18 mouse cellular contexts compared by ENCODE assay signal in the genomic region with DNA sequence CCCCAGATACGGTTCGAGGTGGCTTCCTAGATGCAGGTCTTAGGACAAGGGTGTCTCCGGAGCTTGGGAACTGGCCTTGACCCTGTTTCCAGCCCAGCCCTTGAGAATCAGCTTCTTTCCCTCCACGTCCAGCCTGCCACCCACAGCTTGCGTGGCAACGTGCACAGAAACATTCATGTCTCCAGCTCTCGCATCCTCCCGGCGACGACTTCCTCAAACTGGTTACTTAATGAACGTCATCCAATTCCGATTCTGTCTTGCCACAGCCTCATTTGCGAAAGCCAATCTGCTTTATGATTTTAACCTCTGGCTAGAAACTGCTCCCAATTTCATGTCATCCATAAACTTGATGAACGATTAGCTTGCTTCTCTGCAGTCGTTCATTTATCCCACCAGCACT. TPM values are rescaled to one million over a fixed set of nuclear protein-coding genes. Genes with fewer than 3 reads are reported as not detected.
A peak's percentile ranks its signal among the peaks of the same experiment; 100 is the strongest.
DNase-seq lines count a peak whose midpoint lies in the region; ATAC-seq and TF ChIP-seq lines count a peak whose summit lies in the region.
"Had no signal": no experiment of that assay in that cellular context is flagged by ENCODE, and none has a peak within 500 bp of the region (broad histone marks: within the 10 kb centered on the region; RNA-seq: fewer than 3 reads in every experiment).

No protein-coding gene starts in this region.

- TF ChIP-seq CTCF in CH12.LX (conservative IDR thresholded peaks at IDR 0.05 in 1 of 2, IDR thresholded peaks at IDR 0.05 in 1 of 2; ENCODE audit: low read depth in 2 of 2, low read length in 2 of 2), result no peak

- no peak overlapping the region for H3K27ac ChIP-seq in CH12.LX (ENCODE audit: insufficient read depth, low read depth)
- no peak overlapping the region for H3K27ac ChIP-seq in limb, embryonic 14.5 days (replicated peaks; ENCODE audit: low read depth, low read length)
- H3K27ac ChIP-seq: intestine, embryonic 15.5 days; liver, embryonic 15.5 days; stomach, embryonic 15.5 days had no signal

- peaks cover 21% of the 10 kb centered on the region for H3K9me3 ChIP-seq in CH12.LX (replicated peaks; ENCODE audit: low read length)
- H3K9me3 ChIP-seq in limb, embryonic 14.5 days (ENCODE audit: control insufficient read depth, low read length), result no peaks in the 10 kb centered on the region
- H3K9me3 ChIP-seq: intestine, embryonic 15.5 days; liver, embryonic 15.5 days; stomach, embryonic 15.5 days had no signal

- H3K4me1 ChIP-seq in CH12.LX (ENCODE audit: control insufficient read depth in 1 of 2, insufficient read depth in 2 of 2), result no peaks in the 10 kb centered on the region
- peaks cover 3% of the 10 kb centered on the region for H3K4me1 ChIP-seq in limb, embryonic 14.5 days (ENCODE audit: control insufficient read depth, insufficient read depth, low read length)
- H3K4me1 ChIP-seq: intestine, embryonic 15.5 days; liver, embryonic 15.5 days; stomach, embryonic 15.5 days had no signal

- peak; percentile 17 to 66 for DNase-seq in left cerebral cortex, postnatal 14 days (ENCODE audit: low spot score in 2 of 2)
- DNase-seq in left cerebral cortex, adult 8-10 months (ENCODE audit: low spot score in 2 of 2), result no peak
- DNase-seq in 416B (ENCODE audit: low read depth) (peak; percentile 4), CH12.LX (ENCODE audit: extremely low read depth) (peak; percentile 12)
- DNase-seq in limb, embryonic 14.5 days (ENCODE audit: low spot score), result no peak
- no peak for DNase-seq in heart, postnatal 25 days (ENCODE audit: low spot score)
- DNase-seq: adrenal gland, adult 2 months; heart, postnatal 10 days; kidney, postnatal 14 days; thymus, postnatal 36 days had no signal

- peaks cover 72% of the 10 kb centered on the region for H3K27me3 ChIP-seq in CH12.LX (replicated peaks)
- H3K27me3 ChIP-seq in limb, embryonic 14.5 days (ENCODE audit: control insufficient read depth, insufficient read depth, low read length), result no peaks in the 10 kb centered on the region
- H3K27me3 ChIP-seq: intestine, embryonic 15.5 days; stomach, embryonic 15.5 days had no signal

- H3K79me2 ChIP-seq in CH12.LX (replicated peaks; ENCODE audit: control insufficient read depth, extremely low read depth, insufficient read depth, poor library complexity, severe bottlenecking), result no peaks in the 10 kb centered on the region

- no peak overlapping the region for H3K9ac ChIP-seq in CH12.LX (ENCODE audit: insufficient read depth, low read depth)
- H3K9ac ChIP-seq in limb, embryonic 14.5 days (ENCODE audit: low read depth, low read length, severe bottlenecking), result no peak overlapping the region
- H3K9ac ChIP-seq: intestine, embryonic 15.5 days; liver, embryonic 15.5 days; stomach, embryonic 15.5 days had no signal

- in situ Hi-C loops in CH12.LX (cut with MboI; ENCODE audit: low pct_ligation_motif_present, low pct_unique_long_range_greater_than_20kb, low sequenced_read_pairs), result no loop called here

- no peak for TF ChIP-seq RAD21 in CH12.LX (IDR thresholded peaks at IDR 0.05; ENCODE audit: low read depth, low read length)

- no peak for TF ChIP-seq EP300 in CH12.LX (IDR thresholded peaks at IDR 0.05; ENCODE audit: low read length)

- ATAC-seq in limb, embryonic 14.5 days (ENCODE audit: low FRiP score, low read depth), result no peak
- ATAC-seq in monocyte, adult 5-6 weeks (replicated peaks; ENCODE audit: insufficient number of reproducible peaks, low FRiP score, low TSS enrichment, poor library complexity, severe bottlenecking), result no peak
- ATAC-seq: intestine, embryonic 15.5 days had no signal

- intact Hi-C loops in left cerebral cortex, postnatal 14 days (cut with DNase I), result no loop called here
- intact Hi-C loops in heart, postnatal 25 days (cut with DNase I), result no loop called here

- H3K4me3 ChIP-seq in CH12.LX (replicated peaks in 1 of 3; ENCODE audit: low read depth in 2 of 3, low read length in 2 of 3, poor library complexity in 1 of 3), result no peak overlapping the region
- no peak overlapping the region for H3K4me3 ChIP-seq in limb, embryonic 14.5 days (replicated peaks; ENCODE audit: low read length)
- H3K4me3 ChIP-seq: erythroblast, embryonic 14.5 days; intestine, embryonic 15.5 days; liver, embryonic 15.5 days; stomach, embryonic 15.5 days had no signal

- WGBS in limb, embryonic 14.5 days, result 22% methylated on average over 15 of the region's 15 CpGs

- H3K4me2 ChIP-seq in CH12.LX (ENCODE audit: insufficient read depth, low read depth, poor library complexity, severe bottlenecking), result peak overlapping the region; percentile 39
- H3K4me2 ChIP-seq in limb, embryonic 14.5 days (replicated peaks; ENCODE audit: low read depth, low read length, severe bottlenecking), result peak overlapping the region; percentile 15; the same call in 1 of the 2 replicates
- H3K4me2 ChIP-seq: liver, embryonic 15.5 days; stomach, embryonic 15.5 days had no signal

- no peak for TF ChIP-seq POLR2A in CH12.LX (IDR thresholded peaks at IDR 0.05; ENCODE audit: low read depth, low read length)
- no peak for TF ChIP-seq POLR2A in limb, embryonic 14.5 days (IDR thresholded peaks at IDR 0.05; ENCODE audit: borderline replicate concordance, extremely low read depth, insufficient read depth, insufficient read length)

- dilution Hi-C loops in CH12.LX (cut with MboI; ENCODE audit: extremely low pct_ligation_motif_present, extremely low pct_unique_long_range_greater_than_20kb, low sequenced_read_pairs), result no loop called here

- no peaks in the 10 kb centered on the region for H3K36me3 ChIP-seq in CH12.LX (replicated peaks in 1 of 2; ENCODE audit: control insufficient read depth in 1 of 2, insufficient read depth in 1 of 2, low read length in 1 of 2)
- no peaks in the 10 kb centered on the region for H3K36me3 ChIP-seq in limb, embryonic 14.5 days (ENCODE audit: control insufficient read depth, insufficient read depth, low read length)
- H3K36me3 ChIP-seq: intestine, embryonic 15.5 days; liver, embryonic 15.5 days; stomach, embryonic 15.5 days had no signal

TF ChIP-seq in CH12.LX, 34 proteins besides CTCF, POLR2A, EP300 and RAD21:
- TF ChIP-seq CHD1 (IDR thresholded peaks at IDR 0.05; ENCODE audit: low read depth, low read length) (no peak), SMC3 (IDR thresholded peaks at IDR 0.05; ENCODE audit: low read depth, low read length) (no peak), NELFE (IDR thresholded peaks at IDR 0.05; ENCODE audit: low read depth, low read length) (no peak), USF2 (conservative IDR thresholded peaks at IDR 0.05; ENCODE audit: low read depth, low read length) (no peak), KAT2A (IDR thresholded peaks at IDR 0.05; ENCODE audit: insufficient replicate concordance, low read length) (no peak), TCF12 (IDR thresholded peaks at IDR 0.05; ENCODE audit: low read depth, low read length) (no peak), TBP (conservative IDR thresholded peaks at IDR 0.05; ENCODE audit: low read depth, low read length) (no peak)

RNA-seq across cellular contexts. Expression of a gene that starts 49.4 kb away (rescaled TPM):
- total RNA-seq in left cerebral cortex, postnatal 14 days (2021), result 10 to 100 TPM; 58.2 to 63.1 TPM
- 10 to 100 TPM; 74.5 to 85.8 (median 79.0) TPM for total RNA-seq in left cerebral cortex, adult 8-10 months (2022)
- total RNA-seq in CH12.LX (2012; rRNA removed), result 0.63 and 0.68 TPM in 2 replicates
- total RNA-seq in CH12.LX (2014; rRNA removed), result 0.19 TPM in 1 of 2 replicates, not detected in the other
- polyA plus RNA-seq in CH12.LX (2012; ENCODE audit: insufficient read length, low read depth), result 0.61 and 0.91 TPM in 2 replicates
- 2.0 and 2.6 TPM in 2 replicates for polyA plus RNA-seq in limb, embryonic 14.5 days (2012; rRNA removed)
- 4.4 TPM in 2 replicates for polyA plus RNA-seq in limb, embryonic 14.5 days (2014; fragmentation: Nextera tagmentation; extraction: Ambion mirVana)
- total RNA-seq in monocyte, adult 5-6 weeks (2017), result 6.9 to 18.5 TPM (median 8.1 TPM) in 3 replicates
- 10 to 100 TPM in 1 of 2 experiments, 1 to 10 TPM in 1; 8.6 to 12.3 TPM for total RNA-seq in heart, postnatal 25 days (2021)
- polyA plus RNA-seq: erythroblast, embryonic 14.5 days had no signal

RNA-seq across cellular contexts. Expression of a gene that starts 54.7 kb away (rescaled TPM):
- total RNA-seq in left cerebral cortex, postnatal 14 days (2021), result not detected
- total RNA-seq in left cerebral cortex, adult 8-10 months (2022), result not detected
- total RNA-seq in CH12.LX (2012; rRNA removed) (not detected in 2 replicates), CH12.LX (2014; rRNA removed) (not detected in 2 replicates)
- polyA plus RNA-seq in CH12.LX (2012; ENCODE audit: insufficient read length, low read depth), result not detected in 2 replicates
- not detected in 2 replicates for polyA plus RNA-seq in limb, embryonic 14.5 days (2012; rRNA removed)
- polyA plus RNA-seq in limb, embryonic 14.5 days (2014; fragmentation: Nextera tagmentation; extraction: Ambion mirVana), result not detected in 2 replicates
- total RNA-seq in monocyte, adult 5-6 weeks (2017), result not detected in 3 replicates
- not detected for total RNA-seq in heart, postnatal 25 days (2021)
- total RNA-seq: adrenal gland, adult 2 months; heart, adult 18-20 months; heart, postnatal 10 days; left cerebral cortex, adult 18-20 months had no signal
- polyA plus RNA-seq: adrenal gland, adult 2 months; erythroblast, embryonic 14.5 days; intestine, embryonic 15.5 days; liver, embryonic 15.5 days; neural tube, embryonic 11.5 days; stomach, embryonic 15.5 days had no signal

Comparison
In these comparisons a context has a peak if more than half of its experiments do, and no peak if none do; other contexts are left out.
1. DNase-seq: peak in left cerebral cortex, postnatal 14 days (2 of 2), 416B (single experiment) and CH12.LX (single experiment); none in left cerebral cortex, adult 8-10 months (0 of 2), limb, embryonic 14.5 days (single experiment) and heart, postnatal 25 days (single experiment).